Mouse (Mus musculus): ENCODE results near the gene Hspa5.
"Not testable (repeated sequence)": the region's sequence is repeated elsewhere in the genome, so short reads cannot be mapped to it uniquely, and the experiment has no call there.

The Hspa5 gene

DNA sequence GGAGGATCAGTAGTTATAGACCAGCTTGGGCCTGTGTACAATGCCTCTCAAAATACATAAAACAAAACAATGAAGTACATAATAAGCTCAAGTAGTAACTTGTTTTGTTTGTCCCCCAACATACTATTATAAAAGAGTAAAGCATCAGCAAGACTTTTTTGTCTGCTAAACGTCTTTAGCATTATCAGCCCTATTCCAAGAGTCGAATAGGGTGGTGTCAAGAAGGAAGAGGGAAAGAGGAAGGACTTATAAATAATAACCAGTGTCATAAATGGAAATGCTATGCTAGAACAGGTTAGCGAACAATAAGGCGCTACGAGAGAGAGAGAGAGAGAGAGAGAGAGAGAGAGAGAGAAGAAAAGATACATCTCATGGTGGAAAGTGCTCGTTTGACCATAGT lies 819 bp upstream of the Hspa5 start:
- no peak for DNase-seq (ENCODE audit: low read depth, low spot score)

DNA sequence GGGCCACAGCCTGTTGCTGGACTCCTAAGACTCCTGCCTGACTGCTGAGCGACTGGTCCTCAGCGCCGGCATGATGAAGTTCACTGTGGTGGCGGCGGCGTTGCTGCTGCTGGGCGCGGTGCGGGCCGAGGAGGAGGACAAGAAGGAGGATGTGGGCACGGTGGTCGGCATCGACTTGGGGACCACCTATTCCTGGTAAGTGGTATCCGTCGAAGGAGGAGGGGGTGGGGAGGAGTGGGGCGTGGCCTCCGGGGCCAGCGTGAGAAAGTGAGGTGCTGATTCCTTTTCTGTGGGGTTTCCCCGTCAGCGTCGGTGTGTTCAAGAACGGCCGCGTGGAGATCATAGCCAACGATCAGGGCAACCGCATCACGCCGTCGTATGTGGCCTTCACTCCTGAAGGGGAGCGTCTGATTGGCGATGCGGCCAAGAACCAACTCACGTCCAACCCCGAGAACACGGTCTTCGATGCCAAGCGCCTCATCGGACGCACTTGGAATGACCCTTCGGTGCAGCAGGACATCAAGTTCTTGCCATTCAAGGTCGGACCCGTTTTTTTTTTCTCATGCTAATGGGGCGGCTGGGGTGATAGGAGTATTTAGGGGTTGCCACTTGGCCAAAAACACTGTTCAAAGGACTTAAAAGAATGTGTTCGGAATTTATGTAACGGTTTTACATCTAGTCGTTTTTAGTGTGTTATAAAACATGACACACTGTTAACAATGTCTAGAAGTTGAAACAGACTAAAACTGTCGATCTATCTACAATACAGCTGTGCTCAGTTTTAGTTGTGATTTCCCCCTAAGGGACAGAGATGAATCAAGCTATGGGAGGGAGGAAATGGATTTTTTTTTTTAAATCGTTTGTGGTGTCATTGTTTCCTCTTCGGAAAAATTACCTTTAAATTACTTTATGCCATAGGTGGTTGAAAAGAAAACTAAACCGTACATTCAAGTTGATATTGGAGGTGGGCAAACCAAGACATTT lies 774 bp downstream of the Hspa5 start:
- peak; percentile 38 for DNase-seq (ENCODE audit: low read depth, low spot score)

DNA sequence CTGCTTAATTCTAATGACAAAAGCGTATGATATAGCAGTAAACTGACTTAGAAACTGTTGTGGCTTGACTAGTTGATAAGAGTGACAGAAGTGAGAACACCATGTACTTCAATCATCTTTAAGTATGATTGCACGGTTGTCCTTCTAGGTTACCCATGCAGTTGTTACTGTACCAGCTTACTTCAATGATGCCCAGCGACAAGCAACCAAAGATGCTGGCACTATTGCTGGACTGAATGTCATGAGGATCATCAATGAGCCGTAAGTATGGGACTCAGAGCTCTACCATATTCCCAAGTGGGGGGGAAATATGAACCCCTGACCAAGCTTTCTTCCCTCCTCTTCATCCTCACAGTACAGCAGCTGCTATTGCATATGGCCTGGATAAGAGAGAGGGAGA lies 1.9 kb downstream of the Hspa5 start:
- no peak for DNase-seq (ENCODE audit: low read depth, low spot score)

DNA sequence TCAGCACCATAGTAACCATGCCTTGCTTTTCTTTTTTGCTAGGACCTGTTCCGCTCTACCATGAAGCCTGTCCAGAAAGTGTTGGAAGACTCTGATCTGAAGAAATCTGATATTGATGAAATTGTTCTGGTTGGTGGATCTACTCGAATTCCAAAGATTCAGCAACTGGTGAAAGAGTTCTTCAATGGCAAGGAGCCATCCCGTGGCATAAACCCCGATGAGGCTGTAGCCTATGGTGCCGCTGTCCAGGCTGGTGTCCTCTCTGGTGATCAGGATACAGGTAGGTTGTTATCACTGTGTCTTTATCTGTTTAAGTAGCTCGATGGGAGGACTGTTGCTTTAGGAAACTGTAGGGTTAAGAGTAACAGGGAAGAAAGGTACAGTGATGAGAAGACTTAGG lies 2.7 kb downstream of the Hspa5 start:
- DNase-seq (ENCODE audit: low read depth, low spot score): no peak

DNA sequence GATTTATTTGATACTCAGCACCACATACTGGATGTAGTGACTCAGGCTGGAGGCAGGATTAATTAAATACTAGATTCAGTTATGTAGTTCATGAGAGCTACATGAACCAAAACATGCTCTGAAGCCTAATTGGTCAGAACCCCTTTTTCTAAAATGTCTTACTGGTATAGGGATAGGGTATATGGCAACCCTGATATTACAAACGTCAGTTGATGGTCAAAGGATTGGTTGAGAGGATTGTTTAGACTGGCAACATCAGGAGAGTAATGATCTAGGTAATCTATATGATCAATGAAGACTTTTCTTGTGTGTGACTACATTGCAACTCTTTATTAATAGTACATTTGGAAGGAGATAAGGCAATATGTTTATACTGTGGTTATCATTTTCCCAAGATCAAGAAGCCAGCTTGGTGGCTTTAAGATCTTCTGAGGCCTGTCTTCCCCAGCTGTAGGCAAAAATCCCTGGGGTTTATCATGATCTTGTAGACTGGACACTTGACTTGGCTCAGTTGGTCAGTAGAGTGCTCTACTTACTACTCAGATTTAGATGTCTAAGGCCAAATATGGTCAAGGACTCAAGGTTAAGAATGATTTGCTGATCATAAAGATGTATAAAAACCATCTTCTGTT lies 5.6 kb downstream of the Hspa5 start:
- DNase-seq (ENCODE audit: low read depth, low spot score): no peak

DNA sequence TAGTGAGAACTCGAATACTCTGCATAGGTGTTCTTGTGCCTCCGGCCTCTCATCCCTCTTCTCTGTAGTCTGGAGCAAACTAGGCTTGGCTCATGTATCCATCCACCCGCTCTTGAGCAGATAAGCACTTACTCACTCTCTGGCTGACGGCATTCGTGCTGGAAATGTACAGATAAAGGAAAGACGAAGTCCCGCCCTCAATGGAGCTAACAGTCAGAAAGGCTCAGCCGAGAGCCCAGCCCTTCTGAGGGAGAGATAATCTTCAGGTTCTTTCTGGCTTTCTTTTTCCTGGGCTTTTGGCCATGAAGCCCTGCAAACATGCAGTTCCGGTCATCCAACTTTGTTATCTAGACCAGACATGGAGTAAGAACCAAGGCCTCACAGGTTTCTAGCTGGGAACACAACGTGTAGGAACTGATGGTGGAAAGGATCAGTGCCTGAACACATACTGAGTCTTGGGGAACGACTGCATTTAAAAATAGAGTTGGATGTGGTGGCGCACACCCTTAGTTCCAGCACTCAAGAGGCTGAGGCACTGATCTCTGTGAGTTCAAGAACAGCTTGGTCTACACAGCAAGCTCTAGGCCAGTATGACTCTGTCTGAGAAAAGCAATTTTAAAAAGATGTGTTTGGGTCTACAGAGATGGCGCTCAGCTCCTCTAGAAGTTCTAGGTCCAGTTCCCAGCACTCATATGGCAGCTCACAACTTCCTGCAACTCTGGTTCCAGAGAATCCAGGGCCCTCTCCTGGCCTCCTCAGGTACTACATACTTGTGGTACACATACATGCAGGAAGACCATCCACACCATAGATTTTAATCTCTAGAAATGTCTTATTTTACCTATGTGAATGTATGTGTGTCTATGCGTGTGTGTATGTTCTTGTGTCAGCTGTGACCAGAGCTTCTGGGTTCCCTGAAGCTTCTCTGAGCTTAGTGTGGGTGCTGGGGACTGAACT lies 11.6 kb downstream of the Hspa5 start:
- DNase-seq (ENCODE audit: low read depth, low spot score): no peak

DNA sequence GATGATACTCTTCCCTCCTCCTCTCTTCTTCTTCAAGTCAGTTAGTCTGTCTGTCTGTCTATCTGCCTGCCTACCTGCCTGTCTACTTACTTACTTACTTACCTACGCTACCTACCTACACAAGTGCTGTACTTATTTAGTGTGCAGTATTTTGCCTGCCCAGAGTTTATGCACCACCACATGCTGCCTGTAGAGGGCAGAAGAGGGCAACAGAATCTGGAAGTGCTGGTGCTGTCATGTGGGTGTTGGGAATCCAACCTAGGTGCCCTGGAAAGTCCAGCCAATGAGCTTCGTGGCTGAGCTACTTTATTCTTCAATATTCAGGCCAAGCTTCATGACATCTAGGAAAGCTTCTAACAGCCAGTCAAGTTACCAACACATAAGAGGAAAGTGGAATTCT lies 12.3 kb downstream of the Hspa5 start:
- no peak for DNase-seq (ENCODE audit: low read depth, low spot score)

DNA sequence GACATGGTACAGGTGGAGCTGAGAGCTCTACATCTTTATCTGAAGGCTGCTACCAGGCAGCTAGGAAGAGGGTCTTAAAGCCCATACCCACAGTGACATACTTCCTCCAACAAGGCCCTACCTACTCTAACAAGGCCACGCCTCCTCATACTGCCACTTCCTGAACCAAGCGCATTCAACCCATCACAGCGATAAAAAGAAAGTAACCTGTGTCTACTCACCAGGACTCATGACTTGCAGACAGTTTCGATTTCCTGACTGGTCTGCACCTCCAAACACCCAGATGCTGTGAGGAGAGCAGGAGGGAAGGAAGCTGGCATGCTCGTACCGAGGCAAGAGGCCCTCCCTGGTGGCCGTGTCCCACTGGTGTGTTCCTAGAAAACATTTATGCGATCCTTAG lies 18.5 kb downstream of the Hspa5 start:
- DNase-seq (ENCODE audit: low read depth, low spot score): no peak

DNA sequence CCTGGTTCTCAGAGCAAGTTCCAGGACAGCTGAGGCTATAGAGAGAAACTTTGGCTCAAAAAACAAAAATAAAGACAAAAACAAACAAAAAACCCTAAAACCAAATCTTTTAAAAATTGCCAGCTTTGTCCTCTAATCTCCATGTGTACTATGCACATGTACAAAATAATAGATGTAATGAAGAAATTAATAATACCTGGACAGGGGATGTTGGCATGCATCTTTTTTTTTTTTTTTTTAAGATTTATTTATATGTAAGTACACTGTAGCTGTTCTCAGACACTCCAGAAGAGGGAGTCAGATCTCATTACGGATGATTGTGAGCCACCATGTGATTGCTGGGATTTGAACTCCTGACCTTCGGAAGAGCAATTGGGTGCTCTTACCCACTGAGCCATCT lies 20.8 kb downstream of the Hspa5 start:
- DNase-seq (ENCODE audit: low read depth, low spot score): not testable (repeated sequence)

DNA sequence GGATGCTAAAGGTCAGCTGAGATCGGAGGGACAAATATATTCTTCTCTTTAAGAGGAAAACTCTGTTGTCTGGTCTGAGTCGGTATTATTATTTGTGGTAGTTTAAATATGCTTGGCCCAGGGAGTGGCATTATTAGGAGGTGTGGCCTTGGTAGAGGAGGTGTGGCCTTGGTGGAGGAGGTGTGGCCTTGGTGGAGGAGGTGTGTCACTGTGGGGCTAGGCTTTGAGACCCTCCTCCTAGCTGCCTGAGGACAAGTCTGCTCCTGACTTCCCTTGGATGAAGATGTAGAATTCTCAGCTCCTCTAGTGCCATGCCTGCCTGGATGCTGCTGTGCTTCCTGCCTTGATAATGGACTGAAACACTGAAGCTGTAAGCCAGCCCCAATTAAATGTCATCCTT lies 22.7 kb downstream of the Hspa5 start:
- DNase-seq (ENCODE audit: low read depth, low spot score): no peak

DNA sequence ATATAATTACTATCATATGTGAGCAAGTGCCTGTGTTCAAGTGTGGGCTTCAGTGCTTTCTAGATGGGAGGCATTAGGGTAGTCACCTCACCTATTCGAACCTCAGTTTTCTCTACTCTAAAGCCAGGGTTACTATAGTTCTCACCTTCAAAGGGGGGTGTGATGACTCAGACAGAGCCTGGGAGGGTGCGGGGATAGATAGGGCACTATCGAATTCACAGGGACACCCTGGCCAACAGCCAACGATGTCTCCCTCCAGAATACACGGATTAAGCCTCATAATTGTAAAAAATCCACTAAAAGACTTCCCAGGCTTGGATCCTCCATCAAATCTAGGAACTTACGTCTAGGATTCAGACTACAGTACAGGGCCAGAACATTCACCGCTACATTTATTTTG lies 23.7 kb downstream of the Hspa5 start:
- no peak for DNase-seq (ENCODE audit: low read depth, low spot score)

DNA sequence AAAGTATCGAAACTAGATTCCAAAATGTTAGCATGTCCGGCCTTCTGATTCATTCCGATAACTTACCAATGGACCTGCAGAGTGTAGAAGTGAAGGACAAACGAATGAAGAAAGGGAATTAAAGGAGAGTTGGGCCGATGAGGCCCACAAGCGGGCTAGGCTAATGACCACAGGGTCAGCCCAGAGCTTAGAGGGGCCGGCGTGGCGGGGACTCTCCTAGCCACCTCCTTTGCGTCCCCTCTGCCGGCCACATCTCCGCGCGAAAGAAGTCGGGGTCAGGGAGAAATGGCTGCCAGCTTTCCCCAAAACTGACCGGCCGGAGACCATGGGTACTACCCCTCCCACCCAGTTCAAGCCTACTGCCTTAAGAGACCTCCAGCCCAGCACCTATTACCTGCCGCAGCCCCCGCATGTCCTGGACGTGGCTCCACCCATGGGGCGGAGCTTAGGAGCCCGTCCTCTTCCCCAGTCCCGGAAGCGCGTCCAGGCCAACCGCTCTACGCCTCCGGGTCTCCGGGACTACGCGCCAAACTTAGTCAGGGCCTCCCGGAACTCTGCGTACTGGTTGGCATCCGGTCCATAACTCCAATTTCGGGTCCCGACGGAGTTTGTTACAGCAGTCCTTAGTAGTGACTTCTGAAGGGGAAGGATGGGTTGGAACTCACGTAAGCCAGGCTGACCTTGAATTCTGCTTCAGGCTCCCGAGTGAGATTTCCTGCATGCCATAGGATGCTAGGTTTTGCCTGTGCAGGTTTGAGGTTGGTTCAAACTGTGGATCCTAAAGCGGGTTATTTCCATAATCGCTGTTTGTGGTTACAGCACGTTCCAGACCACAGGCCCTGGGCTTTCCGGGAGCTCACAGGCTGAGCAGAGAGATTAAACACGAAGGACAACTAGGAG lies 27.8 kb downstream of the Hspa5 start, which contains the start of gene Rabepk:
Gene Rabepk, minus strand, starts transcription at position 556 of the 900 bp plus-strand sequence.
- DNase-seq (ENCODE audit: low read depth, low spot score): peak; percentile 83

DNA sequence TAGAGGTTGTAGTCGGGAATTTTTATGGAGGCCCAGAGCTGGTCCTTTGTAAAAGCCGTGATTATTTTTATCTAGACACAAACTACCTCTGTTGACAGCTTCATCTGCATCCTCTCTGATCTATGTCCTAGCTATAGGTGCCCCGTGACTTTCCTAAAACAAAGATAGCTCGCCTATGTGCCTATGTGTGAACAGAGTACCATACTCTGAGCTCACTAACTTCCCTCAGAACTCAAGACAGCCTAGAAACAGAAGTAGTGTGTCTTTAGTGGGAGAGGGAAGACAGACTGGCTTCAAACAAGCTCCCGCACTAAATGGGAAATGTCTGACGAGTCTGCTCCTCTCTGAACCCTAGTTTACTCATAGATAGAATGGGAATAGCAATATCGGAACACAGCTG lies 28.6 kb downstream of the Hspa5 start:
- no peak for DNase-seq (ENCODE audit: low read depth, low spot score)

DNA sequence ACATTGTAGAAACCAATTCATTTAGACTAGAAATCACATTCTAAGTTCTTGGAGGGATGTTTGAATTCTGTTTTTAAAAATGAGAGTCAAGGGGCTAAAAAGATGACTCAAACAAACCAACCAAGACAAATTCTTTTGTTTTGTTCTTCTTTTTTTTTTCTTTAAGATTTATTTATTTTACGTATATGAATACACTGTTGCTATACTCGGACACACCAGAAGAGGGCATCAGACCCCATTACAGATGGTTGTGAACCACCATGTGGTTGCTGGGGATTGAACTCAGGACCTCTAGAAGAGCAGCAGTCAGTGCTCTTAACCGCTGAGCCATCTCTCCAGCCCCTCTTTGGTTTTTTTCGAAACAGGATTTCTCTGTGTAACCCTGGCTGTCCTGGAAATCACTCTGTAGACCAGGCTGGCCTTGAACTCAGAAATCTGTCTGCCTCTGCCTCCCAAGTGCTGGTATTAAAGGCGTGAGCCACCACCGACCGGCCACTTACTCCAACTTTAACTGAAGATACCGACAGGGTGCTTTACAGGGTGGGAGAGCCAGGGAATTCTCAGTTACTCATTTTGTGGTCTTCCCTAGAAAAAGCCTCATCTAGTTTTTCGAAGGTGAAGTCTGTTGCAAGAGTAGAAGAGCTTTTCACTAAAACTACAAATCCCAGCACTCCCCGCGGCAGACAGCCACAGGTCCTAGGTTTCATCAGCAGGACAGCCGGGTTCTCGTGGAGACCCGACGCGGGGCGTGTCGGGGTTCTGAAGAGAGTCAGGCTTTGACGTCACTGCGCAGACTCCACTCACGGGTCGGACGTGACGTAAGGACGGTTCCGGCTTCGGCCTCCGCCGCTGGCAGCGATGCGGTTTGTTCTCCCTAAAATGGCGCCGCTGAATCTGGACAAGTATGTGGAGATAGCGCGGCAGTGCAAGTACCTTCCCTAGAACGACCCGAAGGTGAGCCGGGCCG lies 30.0 kb downstream of the Hspa5 start:
- DNase-seq (ENCODE audit: low read depth, low spot score): peak; percentile 99

DNA sequence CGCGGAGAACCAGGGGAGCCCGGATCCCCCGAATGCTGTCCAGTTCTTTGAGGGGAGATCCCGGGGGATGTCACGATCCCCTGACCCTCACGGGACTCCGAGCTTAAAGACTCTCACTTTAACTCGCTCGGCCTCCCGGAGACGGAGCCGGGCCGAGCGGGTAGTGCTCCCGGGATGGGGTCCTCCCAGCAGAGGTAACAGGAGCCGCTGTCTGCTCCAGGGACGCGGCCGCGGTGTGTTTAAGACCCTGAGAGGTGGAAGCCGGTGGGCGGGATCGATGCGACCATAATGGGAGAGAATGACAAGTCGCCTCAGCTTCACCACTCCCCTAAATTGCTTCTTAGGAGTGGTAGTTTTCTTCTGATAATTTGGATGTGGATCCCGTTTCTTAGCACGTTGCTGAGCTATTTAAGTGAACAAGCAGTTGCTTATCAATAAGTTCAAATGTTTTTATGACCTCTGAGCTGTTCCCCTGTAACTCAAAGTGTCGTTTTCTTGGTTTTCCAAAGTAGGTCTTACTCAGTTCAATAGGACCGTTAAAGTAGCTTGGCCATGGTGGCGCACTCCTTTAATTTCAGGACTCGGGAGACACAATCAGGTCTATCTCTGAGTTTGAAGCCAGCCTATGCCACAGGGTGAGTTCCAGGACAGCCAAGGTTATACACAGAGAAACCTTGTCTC lies 30.9 kb downstream of the Hspa5 start:
- not testable (repeated sequence) for DNase-seq (ENCODE audit: low read depth, low spot score)

DNA sequence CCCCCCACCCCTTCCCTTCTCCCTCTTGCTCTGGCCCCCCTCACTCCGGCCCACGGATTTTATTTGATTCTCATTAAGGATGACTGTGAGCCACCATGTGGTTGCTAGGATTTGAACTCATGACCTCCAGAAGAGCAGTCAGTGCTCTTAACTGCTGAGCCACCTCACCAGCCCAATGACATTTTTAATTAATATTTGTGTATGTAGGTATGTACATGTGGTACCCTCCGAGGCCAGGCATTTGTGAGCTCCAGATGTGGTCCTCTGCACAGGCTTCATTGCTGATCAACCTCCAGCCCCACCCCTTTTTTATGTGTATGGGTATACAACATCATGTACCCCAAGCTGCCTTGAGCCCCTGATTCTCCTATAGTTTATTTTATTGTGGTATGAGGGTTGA lies 32.0 kb downstream of the Hspa5 start:
- DNase-seq (ENCODE audit: low read depth, low spot score): no peak

DNA sequence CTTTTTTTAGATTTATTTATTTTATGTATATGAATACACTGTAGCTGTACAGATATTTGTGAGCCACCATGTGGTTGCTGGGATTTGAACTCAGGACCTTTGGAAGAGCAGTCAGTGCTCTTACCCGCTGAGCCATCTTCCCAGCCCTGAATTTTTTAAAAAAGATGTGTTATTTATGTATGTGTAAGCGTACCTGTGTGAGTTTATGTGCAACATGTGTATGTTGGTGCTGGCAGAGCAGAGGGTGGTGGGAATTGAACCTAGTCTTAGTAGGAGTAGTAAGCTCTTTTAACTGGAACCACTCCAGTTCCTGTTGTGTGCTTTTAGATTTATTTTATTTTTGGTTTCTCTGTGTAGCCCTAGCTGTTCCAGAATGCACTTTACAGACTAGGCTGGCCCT lies 32.4 kb downstream of the Hspa5 start:
- DNase-seq (ENCODE audit: low read depth, low spot score): no peak

DNA sequence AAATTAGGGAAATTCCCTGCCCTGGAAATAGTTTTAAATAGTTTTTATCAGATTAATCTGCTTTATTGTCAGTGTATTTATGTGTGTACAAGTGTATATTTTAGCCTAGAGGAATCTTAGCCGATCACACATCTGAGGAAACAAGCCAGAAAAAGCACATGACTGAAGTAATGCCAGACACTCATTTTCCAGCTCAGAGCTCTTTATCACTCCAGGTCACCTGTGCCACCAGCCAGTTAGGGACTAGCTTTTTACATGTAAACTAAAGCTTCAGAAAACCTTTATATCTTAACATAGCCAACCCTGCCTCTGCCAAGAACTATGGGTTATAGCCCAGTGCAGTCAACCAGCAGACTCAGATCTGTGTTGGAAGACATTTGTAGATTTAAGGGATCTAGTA lies 33.0 kb downstream of the Hspa5 start:
- no peak for DNase-seq (ENCODE audit: low read depth, low spot score)

DNA sequence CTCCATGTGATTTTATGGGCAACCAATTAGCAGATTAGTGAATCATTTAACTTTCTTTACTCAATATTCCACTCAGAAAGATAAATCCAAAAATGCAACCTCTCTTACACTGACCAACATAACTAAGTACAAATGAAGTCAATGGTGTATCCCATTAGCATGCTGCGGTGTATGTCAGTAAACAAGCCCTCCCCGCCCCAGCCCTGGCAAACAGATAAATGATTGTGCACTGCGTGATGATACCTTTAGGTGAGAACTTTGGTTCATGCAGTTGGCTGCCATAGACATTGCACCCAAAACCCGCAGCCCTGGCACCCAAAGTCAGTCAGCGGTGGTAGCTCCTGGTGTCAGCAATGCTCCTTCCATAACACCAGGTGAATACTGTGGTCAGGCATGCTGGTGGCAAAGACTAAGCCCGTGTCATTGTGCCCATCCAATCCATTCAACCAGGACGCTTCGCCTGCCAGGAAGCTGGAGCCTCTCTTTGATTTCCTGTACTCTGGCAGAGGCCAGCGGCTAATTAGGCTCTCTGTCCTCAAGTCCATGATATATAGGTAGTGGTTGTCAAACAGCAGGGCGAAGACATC lies 33.7 kb downstream of the Hspa5 start:
- DNase-seq (ENCODE audit: low read depth, low spot score): no peak
